25 mouse cellular contexts compared by ENCODE assay signal in genomic region chr14:17879446-17879845, GRCm38 (mm10).
DNase-seq lines count a peak whose midpoint lies in the region; ATAC-seq lines count a peak whose summit lies in the region.
"Had no signal": no experiment of that assay in that cellular context is flagged by ENCODE, and none has a peak within 500 bp of the region (broad histone marks: within the 10 kb centered on the region; RNA-seq: fewer than 3 reads in every experiment).

No protein-coding gene starts in this region.

- ATAC-seq in granulocyte monocyte progenitor cell, adult 5-6 weeks (replicated peaks; ENCODE audit: poor library complexity, severe bottlenecking) = peak; percentile 98
- peak; percentile 43; the same call in 1 of the 2 replicates for ATAC-seq in stomach, embryonic 15.5 days (ENCODE audit: insufficient read depth, low FRiP score, low read depth)
- ATAC-seq in forebrain, embryonic 15.5 days (replicated peaks) = no peak
- ATAC-seq in midbrain, embryonic 14.5 days (ENCODE audit: low FRiP score, low TSS enrichment) = no peak
- ATAC-seq: hindbrain, embryonic 16.5 days; intestine, embryonic 15.5 days; lung, postnatal 0 days; midbrain, embryonic 16.5 days had no signal

- peak overlapping the region; percentile 60 for H3K4me3 ChIP-seq in megakaryocyte, embryonic 14.5 days (replicated peaks)
- H3K4me3 ChIP-seq in stomach, embryonic 15.5 days (replicated peaks) = no peak overlapping the region
- no peak overlapping the region for H3K4me3 ChIP-seq in forebrain, embryonic 15.5 days
- H3K4me3 ChIP-seq in midbrain, embryonic 14.5 days (replicated peaks; ENCODE audit: low read depth, low read length) = no peak overlapping the region
- H3K4me3 ChIP-seq: forebrain, embryonic 10.5 days; heart, embryonic 10.5 days; hindbrain, embryonic 10.5 days; intestine, embryonic 15.5 days; limb, embryonic 12.5 days; liver, embryonic 15.5 days; myocyte; neural tube, embryonic 13.5 days had no signal

- no peaks in the 10 kb centered on the region for H3K27me3 ChIP-seq in megakaryocyte, embryonic 14.5 days (replicated peaks)
- no peaks in the 10 kb centered on the region for H3K27me3 ChIP-seq in stomach, embryonic 15.5 days (replicated peaks)
- no peaks in the 10 kb centered on the region for H3K27me3 ChIP-seq in forebrain, embryonic 15.5 days
- no peaks in the 10 kb centered on the region for H3K27me3 ChIP-seq in midbrain, embryonic 14.5 days (ENCODE audit: control insufficient read depth, insufficient read depth, low read length)
- H3K27me3 ChIP-seq: intestine, embryonic 15.5 days; limb, embryonic 12.5 days; liver, embryonic 15.5 days; neural tube, embryonic 13.5 days had no signal

- peak; percentile 23 for DNase-seq in A20 (ENCODE audit: low read depth, low spot score)
- no peak for DNase-seq in lung, postnatal 25 days (ENCODE audit: low spot score)
- DNase-seq in midbrain, embryonic 14.5 days = no peak
- DNase-seq: adrenal gland, postnatal 25 days; cerebellum, adult 11 months; cerebellum, postnatal 10 days; gastrocnemius, postnatal 36 days; kidney, adult 8-10 months; kidney, postnatal 10 days; thymus, postnatal 36 days had no signal

- peaks cover 9% of the 10 kb centered on the region for H3K4me1 ChIP-seq in megakaryocyte, embryonic 14.5 days
- no peaks in the 10 kb centered on the region for H3K4me1 ChIP-seq in stomach, embryonic 15.5 days
- H3K4me1 ChIP-seq in forebrain, embryonic 15.5 days = no peaks in the 10 kb centered on the region
- no peaks in the 10 kb centered on the region for H3K4me1 ChIP-seq in midbrain, embryonic 14.5 days (ENCODE audit: control insufficient read depth, insufficient read depth, low read length)
- H3K4me1 ChIP-seq: forebrain, embryonic 10.5 days; heart, embryonic 10.5 days; hindbrain, embryonic 10.5 days; intestine, embryonic 15.5 days; limb, embryonic 12.5 days; liver, embryonic 15.5 days; neural tube, embryonic 13.5 days had no signal

- H3K4me2 ChIP-seq in stomach, embryonic 15.5 days = no peak overlapping the region
- H3K4me2 ChIP-seq in forebrain, embryonic 15.5 days (replicated peaks) = no peak overlapping the region
- H3K4me2 ChIP-seq in midbrain, embryonic 14.5 days (ENCODE audit: low read length) = no peak overlapping the region
- H3K4me2 ChIP-seq: intestine, embryonic 15.5 days; limb, embryonic 12.5 days; liver, embryonic 15.5 days; neural tube, embryonic 13.5 days had no signal

- H3K9ac ChIP-seq in stomach, embryonic 15.5 days = no peak overlapping the region
- H3K9ac ChIP-seq in forebrain, embryonic 15.5 days (replicated peaks) = no peak overlapping the region
- no peak overlapping the region for H3K9ac ChIP-seq in midbrain, embryonic 14.5 days (replicated peaks; ENCODE audit: low read length)
- H3K9ac ChIP-seq: intestine, embryonic 15.5 days; limb, embryonic 12.5 days; liver, embryonic 15.5 days; neural tube, embryonic 13.5 days had no signal

- no peaks in the 10 kb centered on the region for H3K9me3 ChIP-seq in megakaryocyte, embryonic 14.5 days
- H3K9me3 ChIP-seq in stomach, embryonic 15.5 days = no peaks in the 10 kb centered on the region
- no peaks in the 10 kb centered on the region for H3K9me3 ChIP-seq in forebrain, embryonic 15.5 days
- H3K9me3 ChIP-seq in midbrain, embryonic 14.5 days (ENCODE audit: control insufficient read depth, low read length) = no peaks in the 10 kb centered on the region
- H3K9me3 ChIP-seq: forebrain, embryonic 10.5 days; heart, embryonic 10.5 days; hindbrain, embryonic 10.5 days; intestine, embryonic 15.5 days; limb, embryonic 12.5 days; liver, embryonic 15.5 days; neural tube, embryonic 13.5 days had no signal

- 68% methylated on average over 5 of the region's 5 CpGs for WGBS in stomach, embryonic 15.5 days
- 91% methylated on average over 5 of the region's 5 CpGs for WGBS in forebrain, embryonic 15.5 days
- WGBS in midbrain, embryonic 14.5 days = 90% methylated on average over 5 of the region's 5 CpGs

- no peak overlapping the region for H3K27ac ChIP-seq in stomach, embryonic 15.5 days
- no peak overlapping the region for H3K27ac ChIP-seq in forebrain, embryonic 15.5 days (replicated peaks)
- no peak overlapping the region for H3K27ac ChIP-seq in midbrain, embryonic 14.5 days (replicated peaks; ENCODE audit: low read depth, low read length)
- H3K27ac ChIP-seq: forebrain, embryonic 10.5 days; heart, embryonic 10.5 days; hindbrain, embryonic 10.5 days; intestine, embryonic 15.5 days; limb, embryonic 12.5 days; liver, embryonic 15.5 days; neural tube, embryonic 13.5 days had no signal

- no peaks in the 10 kb centered on the region for H3K36me3 ChIP-seq in megakaryocyte, embryonic 14.5 days (replicated peaks; ENCODE audit: low read length)
- no peaks in the 10 kb centered on the region for H3K36me3 ChIP-seq in stomach, embryonic 15.5 days
- no peaks in the 10 kb centered on the region for H3K36me3 ChIP-seq in forebrain, embryonic 15.5 days
- no peaks in the 10 kb centered on the region for H3K36me3 ChIP-seq in midbrain, embryonic 14.5 days (ENCODE audit: control insufficient read depth, insufficient read depth, low read length)
- H3K36me3 ChIP-seq: forebrain, embryonic 10.5 days; heart, embryonic 10.5 days; hindbrain, embryonic 10.5 days; intestine, embryonic 15.5 days; limb, embryonic 12.5 days; liver, embryonic 15.5 days; neural tube, embryonic 13.5 days had no signal

Comparison
In these comparisons a context has a peak if more than half of its experiments do, and no peak if none do; other contexts are left out.
1. ATAC-seq: peak in granulocyte monocyte progenitor cell, adult 5-6 weeks (single experiment) and stomach, embryonic 15.5 days (single experiment); none in forebrain, embryonic 15.5 days (single experiment) and midbrain, embryonic 14.5 days (single experiment).